In genomic region chr4:55533803-55534254, GRCm38 (mm10) we compare ENCODE assay signal across 8 mouse cellular contexts. TPM values are rescaled to one million over a fixed set of nuclear protein-coding genes. Genes with fewer than 3 reads are reported as not detected.
DNase-seq lines count a peak whose midpoint lies in the region; ATAC-seq and TF ChIP-seq lines count a peak whose summit lies in the region.

No protein-coding gene starts in this region.

- H3ac ChIP-seq in C2C12 (ENCODE audit: control insufficient read depth, insufficient read length, low read depth), result no peak overlapping the region

- H3K4me3 ChIP-seq in C2C12 (ENCODE audit: insufficient read depth, poor library complexity, severe bottlenecking), result no peak overlapping the region
- peak overlapping the region; percentile 67 for H3K4me3 ChIP-seq in intestine, embryonic 14.5 days (ENCODE audit: low read depth, low read length)
- H3K4me3 ChIP-seq in lung, embryonic 14.5 days (ENCODE audit: low read depth, low read length), result peak overlapping the region; percentile 62

- peak; percentile 24 for DNase-seq in adrenal gland, adult 8-10 months
- DNase-seq in gastrocnemius, postnatal 10 days, result peak; percentile 24
- DNase-seq in intestine, embryonic 14.5 days (ENCODE audit: low spot score), result peak; percentile 66
- peak; percentile 56 for DNase-seq in lung, embryonic 14.5 days
- DNase-seq in retina, postnatal 1 day, result peak; percentile 30
- no peak for DNase-seq in left cerebral cortex, postnatal 4 days
- no peak for DNase-seq in urinary bladder, postnatal 25 days (ENCODE audit: low spot score)

- H3K27me3 ChIP-seq in C2C12 (ENCODE audit: control insufficient read depth, insufficient read depth, insufficient read length), result no peaks in the 10 kb centered on the region
- H3K27me3 ChIP-seq in intestine, embryonic 14.5 days (replicated peaks; ENCODE audit: control insufficient read depth, insufficient read depth, low read length), result peaks cover 15% of the 10 kb centered on the region; the same call in 1 of the 2 replicates
- H3K27me3 ChIP-seq in lung, embryonic 14.5 days (ENCODE audit: insufficient read depth, low read length), result peaks cover 15% of the 10 kb centered on the region

- 6% methylated on average over 23 of the region's 23 CpGs for WGBS in intestine, embryonic 14.5 days
- 2% methylated on average over 23 of the region's 23 CpGs for WGBS in lung, embryonic 14.5 days

- intact Hi-C loops in left cerebral cortex, postnatal 4 days (cut with DNase I), result loop anchor here (5.0 to 10.0 kb wide), 4 partner anchors 121 to 1153 kb away; no protein-coding TSS in a partner anchor

- no peak for ATAC-seq in intestine, embryonic 14.5 days (replicated peaks; ENCODE audit: low FRiP score, low TSS enrichment, low read depth)
- no peak for ATAC-seq in lung, embryonic 14.5 days (ENCODE audit: insufficient read depth)

- no peaks in the 10 kb centered on the region for H3K79me3 ChIP-seq in C2C12 (ENCODE audit: low read depth)

- no peak overlapping the region for H3K27ac ChIP-seq in intestine, embryonic 14.5 days (ENCODE audit: low read depth)
- H3K27ac ChIP-seq in lung, embryonic 14.5 days (ENCODE audit: low read depth), result no peak overlapping the region

- H3K4me2 ChIP-seq in intestine, embryonic 14.5 days (ENCODE audit: low read length), result peak overlapping the region; percentile 84
- H3K4me2 ChIP-seq in lung, embryonic 14.5 days, result peak overlapping the region; percentile 93

- peaks cover 15% of the 10 kb centered on the region for H3K4me1 ChIP-seq in intestine, embryonic 14.5 days (replicated peaks; ENCODE audit: control insufficient read depth, insufficient read depth, low read length)
- H3K4me1 ChIP-seq in lung, embryonic 14.5 days (ENCODE audit: insufficient read depth), result no peaks in the 10 kb centered on the region; the same call in 1 of the 2 replicates

- H3K79me2 ChIP-seq in C2C12 (ENCODE audit: control insufficient read depth, insufficient read depth), result peaks cover 17% of the 10 kb centered on the region

- H3K9ac ChIP-seq in intestine, embryonic 14.5 days (ENCODE audit: low read length), result peak overlapping the region; percentile 68
- peak overlapping the region; percentile 68 for H3K9ac ChIP-seq in lung, embryonic 14.5 days

- no peak for TF ChIP-seq CTCF in C2C12 (IDR thresholded peaks at IDR 0.05; ENCODE audit: control insufficient read depth, insufficient read depth, insufficient read length)
- TF ChIP-seq CTCF in lung, embryonic 14.5 days (IDR thresholded peaks at IDR 0.05; ENCODE audit: low read depth), result no peak

- no peaks in the 10 kb centered on the region for H3K36me3 ChIP-seq in C2C12 (ENCODE audit: control insufficient read depth, insufficient read depth)
- H3K36me3 ChIP-seq in intestine, embryonic 14.5 days (ENCODE audit: control insufficient read depth, insufficient read depth, low read length), result no peaks in the 10 kb centered on the region
- no peaks in the 10 kb centered on the region for H3K36me3 ChIP-seq in lung, embryonic 14.5 days (ENCODE audit: insufficient read depth)

- no peaks in the 10 kb centered on the region for H3K9me3 ChIP-seq in intestine, embryonic 14.5 days (ENCODE audit: control insufficient read depth, low read length)
- H3K9me3 ChIP-seq in lung, embryonic 14.5 days (ENCODE audit: low read depth, low read length), result no peaks in the 10 kb centered on the region

TF ChIP-seq in C2C12, 6 proteins besides CTCF, POLR2A, EP300 and RAD21:
- TF ChIP-seq MAX (IDR thresholded peaks at IDR 0.05) (no peak), USF1 (IDR thresholded peaks at IDR 0.05; ENCODE audit: low read depth) (peak; percentile 57), MYOG (IDR thresholded peaks at IDR 0.05; ENCODE audit: control insufficient read depth, extremely low read depth, insufficient read length) (no peak)

RNA-seq across cellular contexts. Expression of gene Klf4, which starts 1.6 kb away (rescaled TPM):
- 11.0 TPM for polyA plus RNA-seq in C2C12 (2012; fragmentation: generic; extraction: Trizol)
- total RNA-seq in adrenal gland, adult 8-10 months (2022), result 10 to 100 TPM; 11.0 to 13.9 (median 12.1) TPM
- 10 to 100 TPM; 19.3 to 21.8 TPM for total RNA-seq in gastrocnemius, postnatal 10 days (2021)
- 5.9 and 7.9 TPM in 2 replicates for polyA plus RNA-seq in intestine, embryonic 14.5 days (2014; fragmentation: Nextera tagmentation; extraction: Ambion mirVana)
- 4.6 and 5.1 TPM in 2 replicates for polyA plus RNA-seq in lung, embryonic 14.5 days (2014; fragmentation: Nextera tagmentation; extraction: Ambion mirVana)
- total RNA-seq in left cerebral cortex, postnatal 4 days (2021), result 1 to 10 TPM; 5.1 to 5.8 TPM

Comparison
In these comparisons a context has a peak if more than half of its experiments do, and no peak if none do; other contexts are left out.
1. DNase-seq: peak in adrenal gland, adult 8-10 months (single experiment), gastrocnemius, postnatal 10 days (single experiment), intestine, embryonic 14.5 days (single experiment), lung, embryonic 14.5 days (single experiment) and retina, postnatal 1 day (single experiment); none in left cerebral cortex, postnatal 4 days (single experiment) and urinary bladder, postnatal 25 days (single experiment).